Mouse (Mus musculus): ENCODE measurements around the gene Tcl1b1.
"Not testable (repeated sequence)": the region's sequence is repeated elsewhere in the genome, so short reads cannot be mapped to it uniquely, and the experiment has no call there.

The Tcl1b1 gene

DNA sequence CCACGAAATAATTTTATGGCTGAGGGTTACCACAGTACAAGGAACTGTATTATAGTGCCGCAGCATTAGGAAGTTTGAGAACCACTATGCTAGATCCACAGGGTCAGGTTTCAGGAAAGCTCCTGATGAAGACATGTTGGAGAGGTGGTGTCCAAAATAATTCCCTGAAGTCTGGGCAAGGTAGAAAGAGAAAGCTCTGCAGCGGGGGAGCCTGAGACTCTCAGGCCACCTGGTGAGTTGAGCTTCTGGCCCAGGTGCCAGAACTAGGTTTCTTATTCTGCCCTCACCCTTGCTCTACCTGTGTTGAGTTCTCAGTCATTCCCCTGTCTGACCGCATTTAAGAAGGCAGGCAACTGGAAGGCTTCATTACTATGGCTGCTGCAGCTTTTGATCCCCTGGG lies at the start of gene Tcl1b1:
Tcl1b1 (plus strand) TSS at position 301 of the 400 bp plus-strand sequence.
- no peak for DNase-seq (ENCODE audit: low spot score)

DNA sequence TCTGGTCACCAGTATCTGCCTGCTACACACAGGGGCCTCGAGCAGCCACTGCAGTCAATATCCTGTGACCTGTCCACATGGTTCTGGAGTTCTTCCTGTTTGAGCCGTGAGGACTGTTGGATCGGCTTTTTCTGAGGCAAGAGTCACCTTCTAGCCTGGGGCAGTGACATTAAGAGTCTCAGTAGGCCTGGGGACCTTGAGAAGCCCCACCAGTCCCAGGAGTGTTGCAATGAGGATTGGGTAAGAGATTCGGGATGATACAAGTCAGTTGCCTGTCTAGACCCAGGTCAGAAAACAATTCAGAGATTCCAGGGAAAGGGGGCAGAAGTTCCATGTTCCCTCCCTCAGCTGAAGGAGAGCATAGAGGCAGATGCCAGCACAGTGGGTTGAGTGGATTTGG lies 49.7 kb upstream of the Tcl1b1 start:
- DNase-seq (ENCODE audit: low spot score), result no peak

DNA sequence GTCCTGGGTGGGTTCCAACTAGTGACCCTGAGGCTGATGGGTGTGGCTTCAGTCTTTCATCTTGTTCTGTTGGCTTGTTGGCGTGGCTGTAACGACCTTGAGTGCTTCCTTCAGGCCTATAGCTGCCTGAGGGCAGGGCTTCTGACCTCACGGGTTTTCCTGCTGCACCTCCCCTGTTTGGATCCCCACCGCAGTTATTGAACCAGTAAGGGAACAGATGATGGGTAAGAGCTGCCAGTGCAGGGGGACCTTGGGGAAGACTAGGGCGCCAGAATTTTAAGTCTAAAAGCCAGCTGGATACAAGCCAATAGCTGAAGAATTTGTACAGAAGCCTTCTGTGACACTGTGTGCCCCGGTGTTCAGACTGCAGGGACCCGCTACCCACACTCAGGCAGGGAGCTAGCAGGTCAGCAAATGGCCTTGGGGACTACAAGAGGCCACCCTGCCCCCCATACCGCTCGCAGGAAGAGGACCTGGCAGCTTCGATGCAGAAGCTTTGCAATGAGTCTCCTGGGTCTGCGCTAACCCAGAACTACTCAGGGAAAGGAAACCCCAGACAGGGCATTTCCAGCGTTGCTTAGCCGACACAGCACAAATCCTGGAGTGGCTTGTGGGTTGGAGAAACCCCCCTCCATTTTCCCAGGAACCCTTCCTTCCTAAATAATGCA lies 47.0 kb upstream of the Tcl1b1 start:
- DNase-seq (ENCODE audit: low spot score), result no peak

DNA sequence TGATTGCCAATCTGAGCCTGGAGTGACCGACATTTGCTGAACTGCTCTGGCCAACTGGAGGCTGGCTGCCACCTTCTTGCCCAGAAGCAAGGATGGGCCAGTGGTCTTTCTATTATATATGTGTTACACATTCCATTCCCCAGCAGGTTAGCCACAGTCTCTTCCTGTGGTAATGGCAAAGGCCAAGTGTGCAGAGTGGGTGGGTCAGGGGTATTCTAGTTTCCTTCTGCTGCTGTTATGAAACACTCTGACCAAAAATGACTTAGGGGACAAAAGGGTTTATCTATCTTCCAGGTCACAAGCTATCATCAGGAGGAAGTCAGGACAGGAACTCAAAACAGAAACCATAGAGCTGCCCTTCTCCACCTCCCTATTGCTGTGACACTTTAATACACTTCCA lies 42.8 kb upstream of the Tcl1b1 start:
- no peak for DNase-seq (ENCODE audit: low spot score)

DNA sequence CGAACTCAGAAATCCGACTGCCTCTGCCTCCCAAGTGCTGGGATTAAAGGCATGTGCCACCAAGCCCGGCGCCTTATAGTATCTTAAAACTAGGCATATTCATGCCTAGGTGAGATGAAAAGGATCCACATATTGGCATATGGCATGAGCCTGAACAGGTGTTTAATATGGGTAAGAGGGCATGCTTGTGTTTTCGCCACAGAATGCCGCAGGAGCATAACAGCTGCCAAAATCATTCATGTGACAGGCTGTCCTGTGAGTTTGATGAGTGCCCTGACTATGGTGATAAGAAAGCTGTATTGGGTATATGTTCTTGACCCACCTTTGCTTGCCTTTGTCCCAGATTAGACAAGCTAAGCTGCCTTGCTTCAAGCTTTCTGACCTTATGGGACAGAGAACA lies 34.1 kb upstream of the Tcl1b1 start:
- no peak for DNase-seq (ENCODE audit: low spot score)

DNA sequence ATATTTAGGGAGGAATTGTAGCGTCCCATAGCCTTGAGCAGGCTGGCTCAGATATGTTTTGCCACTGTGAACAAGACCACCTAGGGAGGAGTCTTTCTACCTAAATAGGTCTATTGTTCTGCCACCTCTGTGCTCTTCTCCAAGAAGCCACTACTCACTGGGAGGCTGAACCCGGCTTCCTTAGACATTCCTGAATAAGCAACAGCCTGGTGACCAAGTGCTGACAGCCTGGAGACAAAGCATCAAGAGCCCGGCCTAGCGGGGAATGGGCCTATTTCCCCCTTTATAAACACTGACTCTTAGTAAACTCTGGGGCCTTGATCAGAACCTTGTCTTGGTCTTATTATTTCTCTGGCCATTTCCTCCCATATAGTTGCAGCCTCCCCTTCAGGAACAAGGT lies 33.0 kb upstream of the Tcl1b1 start:
- no peak for DNase-seq (ENCODE audit: low spot score)

DNA sequence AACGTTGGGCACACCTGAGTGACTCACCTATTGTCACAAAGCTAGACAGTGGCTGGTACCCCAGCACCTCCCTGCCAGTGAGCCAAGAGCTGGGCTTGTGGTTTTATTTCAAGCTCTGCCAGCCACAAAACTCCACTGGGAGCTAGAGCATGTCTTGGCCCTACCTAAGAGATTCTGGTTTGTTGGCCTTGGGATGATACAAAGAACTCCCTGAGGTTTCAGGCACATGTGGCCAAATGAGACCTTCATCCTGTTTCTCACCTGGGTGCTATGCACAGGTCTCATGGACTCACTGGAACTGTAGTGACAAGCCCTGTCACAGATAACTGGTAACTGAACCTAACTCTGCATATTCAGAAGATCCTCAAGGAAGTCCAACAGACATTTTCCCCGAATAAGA lies 31.9 kb upstream of the Tcl1b1 start:
- DNase-seq (ENCODE audit: low spot score), result no peak

DNA sequence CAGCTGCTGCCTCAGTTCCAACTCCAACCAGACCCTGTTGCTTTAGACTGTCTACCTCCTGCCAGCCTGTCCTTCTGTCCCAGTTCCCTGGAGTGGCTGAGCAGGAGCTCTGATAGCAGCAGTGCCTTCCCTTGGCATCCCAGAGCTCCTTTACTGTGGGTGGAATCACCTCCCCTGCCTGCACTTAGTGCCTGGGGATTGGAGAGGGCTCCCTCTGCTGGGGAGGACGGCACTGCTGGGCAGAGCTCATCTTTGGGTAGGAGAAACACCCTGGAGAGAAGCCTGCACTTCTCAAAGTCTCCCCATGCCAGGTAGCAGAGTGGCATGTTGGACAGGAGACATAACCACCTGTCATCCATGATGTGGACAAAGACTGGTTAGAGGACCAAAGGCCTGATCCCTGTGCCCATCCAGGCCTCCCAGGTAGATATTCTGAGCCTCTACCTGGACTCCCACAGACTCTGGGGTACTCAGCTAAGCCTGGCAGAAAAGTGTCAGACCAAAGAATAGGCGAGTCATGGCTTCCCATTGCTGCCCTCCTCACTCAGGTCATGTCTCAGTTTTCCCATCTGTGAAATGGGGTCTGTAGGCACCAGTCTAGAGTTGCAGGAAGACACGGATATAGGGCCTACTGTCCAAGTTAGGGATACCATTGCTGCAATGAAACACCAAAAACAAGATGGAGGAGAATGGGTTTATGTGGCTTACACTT lies 29.8 kb upstream of the Tcl1b1 start:
- not testable (repeated sequence) for DNase-seq (ENCODE audit: low spot score)

DNA sequence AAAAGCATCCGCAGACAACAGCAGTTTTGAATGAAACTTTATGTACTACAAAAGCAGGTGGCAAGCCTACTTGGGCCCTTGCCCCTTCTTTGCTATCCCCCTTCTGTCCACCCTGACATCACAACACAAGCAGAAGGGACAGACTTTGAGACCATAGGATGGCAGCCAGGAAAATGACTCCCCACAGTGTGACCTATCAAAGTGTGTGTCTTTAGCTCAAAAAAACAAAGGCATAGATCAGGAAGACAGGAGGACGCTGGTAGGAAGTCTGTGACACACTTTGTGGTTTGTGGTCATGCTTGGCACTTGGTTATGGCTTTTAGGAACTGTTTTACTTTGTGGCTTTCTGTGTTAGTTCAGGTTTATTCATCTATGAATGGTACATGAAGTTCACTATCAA lies 25.3 kb upstream of the Tcl1b1 start:
- DNase-seq (ENCODE audit: low spot score), result not testable (repeated sequence)

DNA sequence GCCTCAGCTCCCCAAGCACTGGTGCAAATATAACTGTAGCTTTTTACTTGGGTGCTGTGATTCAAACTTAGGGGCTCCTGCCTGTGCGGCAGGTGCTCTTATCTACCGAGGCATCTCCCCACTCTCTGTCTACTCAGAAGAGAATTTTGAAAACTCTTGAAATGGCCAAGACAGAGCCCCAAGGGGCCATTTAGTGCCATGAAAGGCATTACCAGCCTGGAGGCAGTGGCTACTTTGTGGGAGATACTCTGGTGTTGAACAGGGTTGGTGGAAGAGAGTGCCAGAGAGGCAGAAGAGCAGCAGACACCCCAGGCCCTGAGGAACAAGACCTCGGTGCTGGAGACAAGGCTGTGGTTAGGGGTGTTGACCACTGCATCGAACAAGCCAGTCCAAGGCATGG lies 24.7 kb upstream of the Tcl1b1 start:
- not testable (repeated sequence) for DNase-seq (ENCODE audit: low spot score)

DNA sequence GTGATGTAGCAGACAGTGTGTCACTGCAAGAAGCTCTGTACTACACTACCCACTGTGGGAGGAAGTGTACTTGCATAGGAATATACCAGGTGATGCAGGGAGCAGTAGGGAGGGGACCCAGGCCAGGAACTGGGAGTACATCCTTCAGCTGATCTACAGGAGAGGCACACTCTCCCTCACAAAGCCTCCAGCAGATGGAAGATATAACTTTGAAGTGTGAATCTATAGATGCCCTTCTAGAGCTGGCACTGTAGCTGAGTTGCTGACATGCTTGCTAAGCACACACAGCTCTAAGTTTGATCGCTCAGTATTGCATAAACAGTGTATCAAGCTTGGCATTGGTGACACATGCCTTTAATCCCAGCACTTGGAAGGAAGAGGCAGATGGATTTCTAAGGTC lies 21.8 kb upstream of the Tcl1b1 start:
- not testable (repeated sequence) for DNase-seq (ENCODE audit: low spot score)

DNA sequence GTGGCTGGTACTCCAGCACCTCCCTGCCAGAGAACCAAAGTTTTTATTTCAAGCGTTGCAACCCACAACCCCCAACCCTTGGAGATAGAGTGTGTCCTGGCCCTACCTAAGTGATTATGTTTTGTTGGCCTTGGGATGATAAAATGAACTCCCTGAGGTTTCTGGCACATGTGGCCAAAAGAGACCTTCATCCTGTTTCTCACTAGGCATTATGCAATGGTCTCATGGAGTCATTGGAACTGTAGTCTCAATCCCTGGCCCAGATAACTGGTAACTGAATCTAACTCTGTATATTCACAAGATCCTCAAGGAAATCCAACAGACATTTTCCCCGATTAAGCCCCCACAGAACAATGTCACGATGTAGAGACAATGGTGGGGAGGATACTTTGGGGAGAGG lies 16.4 kb upstream of the Tcl1b1 start:
- no peak for DNase-seq (ENCODE audit: low spot score)

DNA sequence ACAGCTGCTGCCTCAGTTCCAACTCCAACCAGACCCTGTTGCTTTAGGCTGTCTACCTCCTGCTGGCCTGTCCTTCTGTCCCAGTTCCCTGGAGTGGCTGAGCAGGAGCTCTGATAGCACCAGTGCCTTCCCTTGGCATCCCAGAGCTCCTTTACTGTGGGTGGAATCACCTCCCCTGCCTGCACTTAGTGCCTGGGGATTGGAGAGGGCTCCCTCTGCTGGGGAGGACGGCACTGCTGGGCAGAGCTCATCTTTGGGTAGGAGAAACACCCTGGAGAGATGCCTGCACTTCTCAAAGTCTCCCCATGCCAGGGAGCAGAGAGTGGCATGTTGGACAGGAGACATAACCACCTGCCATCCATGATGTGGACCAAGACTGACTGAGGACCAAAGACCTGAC lies 14.6 kb upstream of the Tcl1b1 start:
- not testable (repeated sequence) for DNase-seq (ENCODE audit: low spot score)

DNA sequence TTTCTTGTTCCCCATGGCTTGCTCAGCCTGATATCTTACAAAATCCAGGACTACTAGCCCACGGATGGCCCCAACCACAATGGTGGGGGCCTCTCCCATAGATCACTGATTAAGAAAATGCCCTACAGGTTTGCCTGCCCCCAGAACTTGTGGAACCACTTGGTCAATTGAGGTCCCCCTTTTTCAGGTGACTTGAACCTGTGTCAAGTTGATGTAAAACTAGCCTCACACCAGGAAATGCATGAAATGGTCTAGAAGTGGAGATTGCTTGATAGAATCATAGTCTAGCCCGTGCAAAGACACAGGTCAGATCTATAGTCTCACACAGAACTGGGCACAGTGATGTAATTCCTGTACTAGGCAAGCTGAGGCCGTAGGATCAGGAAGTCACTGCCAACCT lies 13.8 kb upstream of the Tcl1b1 start, which contains the start of gene Tcl1b2:
Tcl1b2 (plus strand) TSS at position 301 of the 400 bp plus-strand sequence.
- no peak for DNase-seq (ENCODE audit: low spot score)

DNA sequence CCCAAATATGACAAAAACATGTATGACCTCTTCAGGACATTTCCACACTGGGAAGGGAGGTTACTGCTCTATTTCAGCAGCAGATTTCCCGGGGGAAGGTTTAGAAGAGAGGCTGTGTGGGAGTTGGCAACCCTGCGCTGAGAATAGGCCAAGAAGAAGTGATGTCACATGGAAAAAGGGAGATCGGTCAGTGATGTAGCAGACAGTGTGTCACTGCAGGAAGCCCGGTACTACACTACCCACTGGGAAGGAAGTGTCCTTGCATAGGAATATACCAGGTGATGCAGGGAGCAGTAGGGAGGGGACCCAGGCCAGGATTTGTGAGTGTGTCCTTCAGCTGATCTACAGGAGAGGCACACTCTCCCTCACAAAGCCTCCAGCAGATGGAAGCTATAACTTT lies 4.2 kb upstream of the Tcl1b1 start:
- not testable (repeated sequence) for DNase-seq (ENCODE audit: low spot score)

DNA sequence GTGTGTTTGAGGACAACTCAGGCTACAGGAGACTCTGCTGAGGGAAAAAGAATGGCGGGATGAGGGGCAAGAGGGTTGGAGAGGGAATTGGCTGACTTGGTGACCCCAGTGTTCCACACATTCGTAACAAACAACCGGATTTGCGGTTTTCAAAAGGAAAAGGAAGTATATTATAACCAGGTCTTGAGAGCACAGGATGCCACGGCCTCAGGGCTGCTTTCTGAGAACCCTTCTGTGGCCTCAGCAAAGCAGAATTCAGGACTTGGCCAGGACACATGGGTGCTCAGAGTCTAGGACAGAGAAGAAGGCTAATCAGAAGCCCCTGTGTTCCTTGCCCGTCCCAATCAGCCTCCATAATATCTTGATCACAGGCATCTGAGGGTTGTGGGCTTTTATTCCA lies 648 bp upstream of the Tcl1b1 start:
- DNase-seq (ENCODE audit: low spot score), result no peak

DNA sequence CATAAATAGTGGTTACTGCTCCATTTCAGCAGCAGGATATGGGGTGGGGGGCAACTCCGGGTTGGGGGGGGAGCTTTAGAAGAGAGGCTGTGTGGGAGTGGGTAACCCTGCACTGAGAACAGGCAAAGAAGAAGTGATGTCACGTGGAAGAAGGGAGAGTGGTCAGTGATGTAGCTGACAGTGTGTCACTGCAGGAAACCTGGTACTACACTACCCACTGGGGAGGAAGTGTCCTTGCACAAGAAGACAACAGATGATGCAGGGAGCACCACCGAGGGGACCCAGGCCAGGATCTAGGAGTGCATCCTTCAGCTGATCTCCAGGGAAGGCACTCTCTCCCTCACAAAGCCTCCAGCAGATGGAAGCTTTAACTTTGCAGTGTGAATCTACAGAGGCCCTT lies 7.2 kb downstream of the Tcl1b1 start:
- no peak for DNase-seq (ENCODE audit: low spot score)

DNA sequence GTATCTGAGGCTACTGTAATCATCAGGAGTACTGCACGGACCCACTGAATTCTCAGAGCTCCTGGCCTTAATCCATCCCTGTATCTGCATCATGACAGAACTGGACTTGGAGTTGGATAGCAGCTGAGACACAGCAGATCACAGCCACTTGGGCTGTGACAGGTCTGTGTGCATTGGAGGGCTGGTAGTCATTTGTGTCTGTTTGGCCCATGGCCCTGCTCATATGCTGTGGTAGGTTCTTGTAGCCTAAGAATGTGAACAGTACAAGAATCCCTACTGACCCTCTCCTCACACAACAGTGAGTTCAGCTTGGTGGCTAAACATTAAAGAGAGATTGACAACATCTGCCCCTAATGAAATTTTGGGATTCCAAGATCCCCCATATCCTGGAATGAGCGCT lies 13.9 kb downstream of the Tcl1b1 start:
- DNase-seq (ENCODE audit: low spot score), result no peak

DNA sequence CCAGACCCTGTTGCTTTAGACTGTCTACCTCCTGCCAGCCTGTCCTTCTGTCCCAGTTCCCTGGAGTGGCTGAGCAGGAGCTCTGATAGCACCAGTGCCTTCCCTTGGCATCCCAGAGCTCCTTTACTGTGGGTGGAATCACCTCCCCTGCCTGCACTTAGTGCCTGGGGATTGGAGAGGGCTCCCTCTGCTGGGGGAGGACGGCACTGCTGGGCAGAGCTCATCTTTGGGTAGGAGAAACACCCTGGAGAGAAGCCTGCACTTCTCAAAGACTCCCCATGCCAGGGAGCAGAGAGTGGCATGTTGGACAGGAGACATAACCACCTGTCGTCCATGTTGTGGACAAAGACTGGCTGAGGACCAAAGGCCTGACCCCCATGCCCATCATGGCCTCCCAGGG lies 14.8 kb downstream of the Tcl1b1 start:
- peak; percentile 51 for DNase-seq (ENCODE audit: low spot score)

DNA sequence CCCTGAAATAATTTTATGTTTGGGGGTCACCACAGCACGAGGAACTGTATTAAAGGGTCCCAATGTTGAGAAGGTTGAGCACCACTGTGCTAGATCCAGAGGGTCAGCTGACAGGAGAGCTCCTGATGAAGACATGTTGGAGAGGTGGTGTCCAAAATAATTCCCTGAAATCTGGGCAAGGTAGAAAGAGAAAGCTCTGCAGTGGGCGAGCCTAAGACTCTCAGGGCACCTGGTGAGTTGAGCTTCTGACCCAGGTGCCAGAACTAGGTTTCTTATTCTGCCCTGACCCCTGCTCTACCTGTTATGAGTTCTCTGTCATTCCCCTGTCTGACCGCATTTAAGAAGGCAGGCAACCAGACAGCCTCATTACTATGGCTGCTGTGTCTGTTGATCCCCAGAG lies 16.6 kb downstream of the Tcl1b1 start, which contains the start of gene Tcl1b5:
Tcl1b5 (plus strand) TSS at position 301 of the 400 bp plus-strand sequence.
- not testable (repeated sequence) for DNase-seq (ENCODE audit: low spot score)

DNA sequence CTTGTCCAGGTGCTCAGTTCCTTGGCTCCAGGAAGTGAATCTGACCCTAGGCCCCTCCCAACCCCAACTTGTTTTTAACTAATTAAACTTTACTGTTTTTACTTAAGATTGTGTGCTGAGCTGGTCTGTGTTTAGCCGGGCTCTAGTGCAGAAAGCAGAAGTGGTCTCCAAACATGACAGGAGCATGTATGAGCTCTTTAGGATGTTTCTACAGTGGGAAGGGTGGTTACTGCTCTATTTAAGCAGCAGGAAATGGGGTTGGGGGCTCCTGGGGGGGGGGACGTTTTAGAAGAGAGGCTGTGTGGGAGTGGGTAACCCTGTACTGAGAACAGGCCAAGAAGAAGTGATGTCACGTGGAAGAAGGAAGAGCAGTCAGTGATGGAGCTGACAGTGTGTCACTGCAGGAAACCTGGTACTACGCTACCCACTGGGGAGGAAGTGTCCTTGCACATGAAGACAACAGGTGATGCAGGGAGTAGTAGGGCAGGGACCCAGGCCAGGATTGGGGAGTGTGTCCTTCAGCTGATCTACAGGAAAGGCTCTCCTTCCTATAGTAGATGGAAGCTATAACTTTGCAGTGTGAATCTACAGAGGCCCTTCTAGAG lies 21.7 kb downstream of the Tcl1b1 start:
- DNase-seq (ENCODE audit: low spot score), result not testable (repeated sequence)

DNA sequence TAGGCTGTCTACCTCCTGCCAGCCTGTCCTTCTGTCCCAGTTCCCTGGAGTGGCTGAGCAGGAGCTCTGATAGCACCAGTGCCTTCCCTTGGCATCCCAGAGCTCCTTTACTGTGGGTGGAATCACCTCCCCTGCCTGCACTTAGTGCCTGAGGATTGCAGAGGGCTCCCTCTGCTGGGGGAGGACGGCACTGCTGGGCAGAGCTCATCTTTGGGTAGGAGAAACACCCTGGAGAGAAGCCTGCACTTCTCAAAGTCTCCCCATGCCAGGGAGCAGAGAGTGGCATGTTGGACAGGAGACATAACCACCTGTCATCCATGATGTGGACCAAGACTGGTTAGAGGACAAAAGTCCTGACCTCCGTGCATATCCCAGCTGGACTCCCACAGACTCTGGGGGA lies 29.5 kb downstream of the Tcl1b1 start:
- DNase-seq (ENCODE audit: low spot score), result not testable (repeated sequence)

DNA sequence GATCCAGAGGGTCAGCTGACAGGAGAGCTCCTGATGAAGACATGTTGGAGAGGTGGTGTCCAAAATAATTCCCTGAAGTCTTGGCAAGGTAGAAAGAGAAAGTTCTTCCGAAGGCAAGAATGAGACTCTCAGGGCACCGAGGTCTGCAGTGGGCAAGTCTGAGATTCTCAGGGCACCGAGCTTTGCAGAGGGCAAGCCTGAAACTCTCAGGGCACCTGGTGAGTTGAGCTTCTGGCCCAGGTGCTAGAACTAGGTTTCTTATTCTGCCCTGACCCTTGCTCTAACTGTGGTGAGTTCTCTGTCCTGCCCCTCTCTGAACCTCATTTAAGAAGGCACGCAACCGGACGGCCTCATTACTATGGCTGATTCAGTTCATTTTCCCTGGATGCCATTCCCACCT lies 31.3 kb downstream of the Tcl1b1 start, which contains the start of gene Tcl1b3:
Tcl1b3 (plus strand) TSS at position 301 of the 400 bp plus-strand sequence.
- not testable (repeated sequence) for DNase-seq (ENCODE audit: low spot score)
